Mouse (Mus musculus) liver, embryonic 16.5 days (tissue): ENCODE measurements around the gene Ndufs3. TPM values are rescaled to one million over a fixed set of nuclear protein-coding genes. Genes with fewer than 3 reads are reported as not detected.

Experiments used
- ATAC-seq: fragments of 200-750 bp; cut with Nextera tagmentation; 2 replicates; pipeline ENCODE4 v1.8.0; 2017; ENCODE audit warnings: low read depth, mild to moderate bottlenecking, moderate number of reproducible peaks, moderate library complexity
- H3K27ac ChIP-seq: fragments of 300-500 bp; sonication (generic); 2 replicates; pipeline ENCODE4 v1.5.1; 2014; ENCODE audit warnings: mild to moderate bottlenecking, low read length
- H3K27me3 ChIP-seq: fragments of 300-500 bp; sonication (generic); 2 replicates; pipeline ENCODE4 v1.6.1; 2014; ENCODE audit warnings: low read depth, low read length, mixed read lengths; ENCODE audit not compliant: control insufficient read depth, insufficient read depth
- H3K36me3 ChIP-seq: fragments of 300-500 bp; sonication (generic); 2 replicates; pipeline ENCODE4 v1.6.1; 2014; ENCODE audit warnings: mild to moderate bottlenecking; ENCODE audit not compliant: control insufficient read depth, insufficient read depth
- H3K4me1 ChIP-seq: fragments of 300-500 bp; sonication (generic); 2 replicates; pipeline ENCODE4 v1.6.1; 2014; ENCODE audit warnings: low read depth, low read length, mixed read lengths; ENCODE audit not compliant: control insufficient read depth
- H3K4me2 ChIP-seq: fragments of 300-500 bp; sonication (generic); 2 replicates; pipeline ENCODE4 v1.6.1; 2014; ENCODE audit warnings: low read depth, low read length, mixed read lengths
- H3K4me3 ChIP-seq: fragments of 300-500 bp; sonication (generic); 2 replicates; pipeline ENCODE4 v1.5.1; 2014; ENCODE audit warnings: low read depth, mild to moderate bottlenecking, low read length
- H3K9ac ChIP-seq: fragments of 300-500 bp; sonication (generic); 2 replicates; pipeline ENCODE4 v1.6.1; 2014; ENCODE audit warnings: low read depth, low read length
- H3K9me3 ChIP-seq: fragments of 300-500 bp; sonication (generic); replicated peaks from 2 replicates; pipeline ENCODE4 v1.6.1; 2016; ENCODE audit warnings: low read length; ENCODE audit not compliant: control insufficient read depth
- WGBS: fragments of 180-500 bp; shearing (Covaris S2); extraction: QIAGEN DNeasy Blood & Tissue Kit; methylation state at CpG from one replicate; pipeline ENCODE4 v1.1.7; 2014; ENCODE audit not compliant: insufficient replicate concordance; 5-methylcytosine and 5-hydroxymethylcytosine counted together
- polyA plus RNA-seq: library from polyadenylated mRNA; unstranded; fragments of >200 nt; fragmentation: Nextera tagmentation; extraction: Ambion mirVana; gene quantifications from 2 replicates; pipeline ENCODE4 v1.2.1, GENCODE M21; 2015

The Ndufs3 gene
- polyA plus RNA-seq, 1 experiment from 2014 or later: 146 TPM

DNA sequence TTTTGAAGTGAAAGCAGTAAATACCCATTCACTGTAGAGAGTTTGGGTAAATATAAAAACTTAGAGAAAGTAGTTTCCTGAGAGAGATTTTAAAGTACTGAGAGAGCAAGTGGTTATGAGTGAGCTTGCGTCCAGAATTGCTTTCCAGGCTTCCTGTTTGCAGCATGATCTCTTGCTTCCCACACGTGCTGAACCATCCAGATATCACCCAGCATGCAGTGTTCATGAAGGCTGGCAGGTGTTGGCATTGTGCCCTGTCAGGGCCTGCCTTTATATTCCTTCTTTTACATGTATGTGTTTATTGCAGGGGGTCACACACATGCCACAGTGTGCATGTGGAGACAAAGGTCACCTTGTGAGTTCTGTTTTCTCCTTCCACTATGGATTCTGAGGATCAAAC is 29.4 kb downstream of the Ndufs3 start:
- ATAC-seq: no peak
- no peaks in the 10 kb centered on the region for H3K27me3 ChIP-seq
- WGBS: 37% methylated on average over 2 of the region's 2 CpGs

DNA sequence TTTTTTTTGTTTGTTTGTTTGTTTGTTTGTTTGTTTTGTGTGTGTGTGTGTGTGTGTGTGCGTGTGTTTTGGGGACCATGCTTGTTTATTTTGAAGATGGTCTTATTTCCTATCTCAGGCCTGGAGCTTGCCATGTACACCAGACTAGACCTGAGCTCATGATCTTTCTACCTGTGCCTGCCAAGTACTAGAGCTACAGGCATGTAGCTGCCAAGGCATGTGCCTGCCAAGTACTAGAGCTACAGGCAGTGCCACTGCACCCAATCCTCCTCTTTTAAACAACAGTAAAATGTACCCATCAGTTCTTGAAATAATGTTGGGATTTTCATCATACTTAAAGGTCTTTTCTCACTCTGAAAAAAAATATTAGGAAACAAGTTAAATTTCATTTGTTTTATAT is 30.6 kb downstream of the Ndufs3 start:
- 86% methylated on average over 1 of the region's 1 CpGs for WGBS
- Histone ChIP-seq H3K36me3 (no peaks in the 10 kb centered on the region), H3K4me1 (peaks cover 25% of the 10 kb centered on the region), H3K27ac (no peak overlapping the region), H3K27me3 (no peaks in the 10 kb centered on the region), H3K4me2 (no peak overlapping the region), H3K9me3 (no peaks in the 10 kb centered on the region), H3K9ac (no peak overlapping the region), H3K4me3 (no peak overlapping the region)
- ATAC-seq: no peak

More for the DNA sequence above, 29.4 kb downstream of the Ndufs3 start:
- Histone ChIP-seq H3K4me1 (peaks cover 17% of the 10 kb centered on the region), H3K9ac (no peak overlapping the region), H3K27ac (no peak overlapping the region), H3K9me3 (no peaks in the 10 kb centered on the region), H3K4me2 (no peak overlapping the region), H3K36me3 (no peaks in the 10 kb centered on the region), H3K4me3 (no peak overlapping the region)

DNA sequence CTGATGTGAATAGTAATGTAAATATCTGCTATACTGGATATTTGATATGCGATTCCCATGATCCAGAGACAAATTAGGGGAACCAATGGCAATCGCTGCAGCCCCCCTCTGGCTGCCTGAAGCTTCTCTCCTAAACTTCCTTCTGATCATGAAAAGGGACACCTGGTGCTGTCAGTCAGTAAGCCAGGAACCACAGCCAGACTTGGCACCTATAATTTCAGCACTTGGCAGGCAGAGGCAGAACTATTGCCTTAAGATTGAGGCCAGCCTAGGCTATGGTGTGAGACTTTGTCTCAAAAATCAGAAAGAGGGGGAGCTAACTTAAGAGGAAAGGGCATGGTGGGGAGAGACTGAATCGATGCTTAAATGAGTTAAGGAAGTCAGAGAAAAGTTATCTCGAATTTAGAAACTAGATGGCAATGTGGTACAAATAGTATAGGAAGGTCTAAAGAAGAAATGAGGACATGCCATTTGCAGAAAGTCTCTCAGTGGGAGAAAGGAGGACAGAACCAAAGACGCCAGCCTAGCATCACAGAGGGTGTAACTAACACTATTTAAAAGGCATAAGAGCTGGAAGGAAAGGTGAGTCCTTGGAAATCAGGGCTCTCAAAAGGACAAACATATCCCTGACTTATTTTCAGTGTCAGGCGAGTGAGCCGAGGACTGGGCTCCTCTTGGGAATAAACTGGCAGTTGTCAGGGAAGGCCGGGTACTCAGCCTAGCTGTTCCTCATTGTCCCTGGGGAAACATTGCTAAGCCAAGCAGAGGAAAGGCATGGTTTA is 33.3 kb downstream of the Ndufs3 start:
- ATAC-seq: no peak
- Histone ChIP-seq H3K4me1 (peaks cover 39% of the 10 kb centered on the region), H3K4me3 (no peak overlapping the region), H3K36me3 (no peaks in the 10 kb centered on the region), H3K9ac (no peak overlapping the region; the same call in 1 of the 2 replicates), H3K4me2 (peak overlapping the region; percentile 58; the same call in 1 of the 2 replicates), H3K27me3 (no peaks in the 10 kb centered on the region), H3K27ac (peak overlapping the region; percentile 88), H3K9me3 (no peaks in the 10 kb centered on the region)
- 67% methylated on average over 8 of the region's 8 CpGs for WGBS

- H3K4me2 ChIP-seq: peak overlapping the region; percentile 58
- H3K4me1 ChIP-seq: peaks cover 39% of the 10 kb centered on the region
- peak; percentile 89 for ATAC-seq
- H3K4me3 ChIP-seq: 0 out of 2 replicates have a peak overlapping the region, but pooled peaks have one; percentile 14
- WGBS: 5% methylated on average over 4 of the region's 4 CpGs
- peak overlapping the region; percentile 88 for H3K27ac ChIP-seq
- H3K27me3 ChIP-seq: no peaks in the 10 kb centered on the region
- H3K36me3 ChIP-seq: peaks cover 8% of the 10 kb centered on the region
- no peaks in the 10 kb centered on the region for H3K9me3 ChIP-seq
- peak overlapping the region; percentile 14; the same call in 1 of the 2 replicates for H3K9ac ChIP-seq
Observed at GRCm38 (mm10) chr2:90870136-90870601, 34.5 kb downstream of the Ndufs3 start.

DNA sequence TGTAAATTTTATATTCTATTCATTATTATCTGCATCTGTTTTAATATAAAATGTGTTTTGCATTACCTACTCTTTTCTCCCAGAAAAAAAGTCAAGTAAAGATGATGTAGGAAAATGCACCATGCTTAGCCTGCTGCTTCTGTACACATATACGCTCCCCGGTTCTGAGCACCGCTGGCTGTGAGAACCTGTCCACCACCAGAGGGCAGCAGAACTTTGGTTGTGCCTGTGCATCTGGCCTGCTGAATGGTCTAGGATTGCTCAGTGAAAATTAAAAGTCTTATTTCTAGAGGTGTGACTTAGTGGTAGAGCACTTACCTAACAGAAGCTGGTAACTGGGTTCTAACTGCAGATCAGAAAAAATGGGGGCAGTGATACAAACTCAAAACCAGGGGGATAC is 38.1 kb downstream of the Ndufs3 start:
- ATAC-seq: peak; percentile 52
- no peak overlapping the region for H3K4me3 ChIP-seq
- no peak overlapping the region for H3K4me2 ChIP-seq
- H3K27ac ChIP-seq: no peak overlapping the region
- H3K9me3 ChIP-seq: no peaks in the 10 kb centered on the region
- H3K27me3 ChIP-seq: no peaks in the 10 kb centered on the region
- WGBS: 26% methylated on average over 3 of the region's 3 CpGs
- H3K36me3 ChIP-seq: peaks cover 22% of the 10 kb centered on the region
- no peak overlapping the region for H3K9ac ChIP-seq
- peaks cover 35% of the 10 kb centered on the region for H3K4me1 ChIP-seq

DNA sequence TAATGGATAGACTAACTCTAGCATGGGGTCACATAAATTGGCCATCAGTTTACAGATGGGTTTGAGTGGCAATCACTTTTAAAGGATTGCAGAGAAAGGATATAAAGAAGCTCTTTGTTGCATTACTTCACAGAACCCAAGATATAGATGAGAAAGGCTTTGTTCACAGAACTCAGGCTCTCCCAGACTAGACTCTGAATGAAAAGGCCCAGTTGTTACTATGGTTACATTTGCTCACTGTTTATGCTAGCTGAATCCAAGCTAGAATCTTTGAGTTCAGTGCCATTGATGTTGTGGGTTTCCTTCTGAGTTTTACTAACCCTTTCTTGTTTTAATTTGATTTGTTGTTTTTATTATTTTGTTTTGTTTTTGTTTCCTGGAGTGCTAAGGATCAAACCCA is 40.4 kb downstream of the Ndufs3 start:
- no peak for ATAC-seq

GRCm38 (mm10) chr2:90861486-90861885 is 43.1 kb downstream of the Ndufs3 start:
- ATAC-seq: no peak

More for the DNA sequence above, 40.4 kb downstream of the Ndufs3 start:
- no peaks in the 10 kb centered on the region for H3K27me3 ChIP-seq
- H3K4me2 ChIP-seq: no peak overlapping the region
- H3K9ac ChIP-seq: no peak overlapping the region
- peaks cover 13% of the 10 kb centered on the region for H3K4me1 ChIP-seq
- no peaks in the 10 kb centered on the region for H3K9me3 ChIP-seq
- peaks cover 38% of the 10 kb centered on the region for H3K36me3 ChIP-seq
- no peak overlapping the region for H3K4me3 ChIP-seq
- H3K27ac ChIP-seq: no peak overlapping the region

GRCm38 (mm10) chr2:90850401-90850800 is 54.2 kb downstream of the Ndufs3 start:
- peaks cover 17% of the 10 kb centered on the region for H3K4me1 ChIP-seq
- H3K9ac ChIP-seq: no peak overlapping the region
- no peaks in the 10 kb centered on the region for H3K27me3 ChIP-seq
- H3K36me3 ChIP-seq: peaks cover 18% of the 10 kb centered on the region
- WGBS: 81% methylated on average over 1 of the region's 1 CpGs
- H3K9me3 ChIP-seq: no peaks in the 10 kb centered on the region
- ATAC-seq: no peak
- H3K4me3 ChIP-seq: no peak overlapping the region
- no peak overlapping the region for H3K4me2 ChIP-seq
- H3K27ac ChIP-seq: no peak overlapping the region

More at GRCm38 (mm10) chr2:90861486-90861885, 43.1 kb downstream of the Ndufs3 start:
- no peak overlapping the region for H3K4me3 ChIP-seq
- no peaks in the 10 kb centered on the region for H3K27me3 ChIP-seq
- no peak overlapping the region for H3K9ac ChIP-seq
- H3K4me2 ChIP-seq: no peak overlapping the region
- H3K9me3 ChIP-seq: no peaks in the 10 kb centered on the region
- peaks cover 40% of the 10 kb centered on the region for H3K36me3 ChIP-seq
- no peaks in the 10 kb centered on the region for H3K4me1 ChIP-seq
- H3K27ac ChIP-seq: no peak overlapping the region
- 86% methylated on average over 2 of the region's 2 CpGs for WGBS

DNA sequence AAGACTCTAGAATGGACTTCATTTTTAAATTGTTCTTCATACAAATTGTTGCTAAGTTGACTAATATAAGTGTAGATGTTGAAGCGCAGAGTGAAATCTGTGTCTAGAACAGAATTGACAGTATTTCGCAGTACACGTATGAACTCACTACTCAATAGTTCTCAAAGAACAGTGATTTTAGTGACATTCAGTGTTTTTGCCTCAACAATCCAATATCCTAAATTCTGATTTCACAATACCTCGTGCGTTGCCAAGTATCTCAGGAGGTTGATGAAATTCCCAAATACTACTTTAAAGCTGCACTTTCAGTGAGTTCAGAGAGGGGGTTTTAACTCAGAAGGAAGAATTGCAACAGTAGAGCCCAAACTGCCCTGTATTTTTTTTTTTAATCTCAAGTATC is 56.3 kb downstream of the Ndufs3 start:
- WGBS: 82% methylated on average over 5 of the region's 5 CpGs
- H3K36me3 ChIP-seq: peaks cover 15% of the 10 kb centered on the region
- no peaks in the 10 kb centered on the region for H3K27me3 ChIP-seq
- H3K9me3 ChIP-seq: no peaks in the 10 kb centered on the region
- peak overlapping the region; percentile 83 for H3K4me3 ChIP-seq
- H3K4me1 ChIP-seq: peaks cover 17% of the 10 kb centered on the region
- peak overlapping the region; percentile 78 for H3K4me2 ChIP-seq
- H3K9ac ChIP-seq: peak overlapping the region; percentile 88; the same call in 1 of the 2 replicates
- no peak overlapping the region for H3K27ac ChIP-seq
- ATAC-seq: no peak
